Mouse (Mus musculus) thymus, postnatal 14 days (tissue): ENCODE measurements around the gene Ndufaf2.

ENCODE experiments used
- DNase-seq: peaks from one replicate; pipeline ENCODE4 v3.0.0; 2021

Gene Ndufaf2

GRCm38 (mm10) chr13:108025802-108026201, 132.6 kb downstream of the Ndufaf2 start:
- no peak for DNase-seq

DNA sequence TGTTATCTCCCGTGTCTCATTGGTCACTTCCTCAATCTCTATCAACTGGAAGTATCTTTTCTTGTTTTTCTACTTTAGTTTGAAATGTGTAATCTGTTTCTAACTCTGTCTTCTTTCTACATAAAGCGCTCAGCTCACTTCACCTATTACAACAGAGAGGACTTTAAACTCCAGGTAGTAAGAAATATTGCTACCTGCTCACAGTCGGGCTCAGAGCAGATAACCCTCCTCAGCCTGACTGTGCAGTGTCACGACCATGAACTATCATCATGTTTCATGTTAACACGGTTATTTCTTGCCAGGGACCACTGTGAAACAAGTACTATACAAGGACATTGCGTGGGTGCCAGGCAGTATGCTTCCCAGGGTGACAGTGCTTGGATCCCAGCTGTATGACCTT, 141.1 kb downstream of the Ndufaf2 start:
- no peak for DNase-seq

DNA sequence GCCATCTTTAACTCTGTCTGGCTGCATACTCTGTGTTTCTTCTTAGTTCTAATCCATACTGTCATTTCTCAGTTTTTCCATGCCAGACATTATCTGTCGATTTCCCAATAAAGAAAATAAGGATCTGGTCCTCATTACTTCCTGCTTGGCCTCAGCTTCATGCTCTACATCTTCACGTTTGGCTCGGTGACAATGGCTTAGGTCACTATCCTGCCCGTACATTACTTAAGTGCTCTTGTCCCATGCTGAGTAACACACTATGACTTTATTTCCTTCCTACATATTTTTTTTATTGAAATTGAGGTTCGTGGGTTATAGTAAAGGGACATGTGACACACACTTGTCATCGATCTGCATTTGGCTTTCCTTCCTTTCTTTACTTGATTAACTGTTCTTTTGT, 143.3 kb downstream of the Ndufaf2 start:
- no peak for DNase-seq

DNA sequence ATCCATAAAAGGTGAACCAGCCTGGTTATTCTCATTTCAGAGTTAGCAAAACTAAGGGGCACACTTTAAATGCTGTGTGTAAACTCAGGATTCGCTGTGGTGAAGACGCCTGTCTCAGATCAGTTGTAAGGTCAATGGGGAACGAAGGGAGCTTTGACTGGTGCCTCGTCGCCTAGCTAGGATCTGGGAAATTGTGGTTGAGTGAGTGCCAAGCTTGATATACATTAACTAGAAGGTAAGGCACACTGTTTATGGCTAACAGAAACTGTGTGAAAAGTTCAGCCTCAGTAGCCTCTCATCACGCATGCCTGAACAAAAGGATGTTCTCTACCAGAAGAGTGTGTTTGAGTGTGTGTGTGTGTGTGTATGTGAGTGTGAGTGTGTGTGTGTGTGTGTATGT, 144.6 kb downstream of the Ndufaf2 start:
- no peak for DNase-seq

DNA sequence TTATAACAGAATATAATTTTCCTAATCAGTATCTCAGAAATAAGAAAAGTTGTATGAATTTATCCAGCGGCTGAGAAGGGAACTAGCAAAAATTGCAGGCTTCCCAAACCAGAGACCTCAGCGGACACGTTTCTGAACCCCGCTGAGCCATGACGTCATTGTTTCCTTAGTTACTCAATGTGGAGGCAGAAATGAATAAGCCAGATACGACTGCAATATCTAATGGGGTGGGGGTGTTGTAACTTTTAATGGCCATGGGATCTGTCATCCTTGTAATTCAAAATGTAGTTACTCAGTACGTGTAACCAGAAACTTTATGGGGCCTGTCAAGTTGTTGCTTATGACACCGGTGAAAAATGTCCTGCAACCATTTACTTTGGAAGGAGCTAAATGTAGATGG, 145.3 kb downstream of the Ndufaf2 start:
- DNase-seq: no peak

DNA sequence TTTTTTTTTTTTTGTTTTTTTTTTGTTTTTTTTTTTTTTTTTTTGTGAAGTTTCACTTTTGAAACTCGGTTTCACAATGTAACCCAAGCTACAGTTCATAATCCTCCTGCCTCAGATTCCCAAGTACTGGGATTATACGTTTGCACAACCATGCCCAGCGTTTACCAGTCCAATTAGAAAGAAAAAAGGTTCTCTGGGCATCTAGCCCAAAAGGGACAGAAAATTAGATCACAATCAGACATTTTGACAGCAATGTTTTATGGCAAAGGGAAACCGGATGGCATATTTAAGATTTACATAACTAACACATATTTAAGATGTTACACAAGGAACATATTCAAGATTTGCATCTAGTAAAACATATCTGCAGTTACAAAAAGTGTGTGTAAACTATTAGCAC, 150.6 kb downstream of the Ndufaf2 start:
- DNase-seq: no peak

GRCm38 (mm10) chr13:107996301-107996700, 162.1 kb downstream of the Ndufaf2 start:
- DNase-seq: no peak

DNA sequence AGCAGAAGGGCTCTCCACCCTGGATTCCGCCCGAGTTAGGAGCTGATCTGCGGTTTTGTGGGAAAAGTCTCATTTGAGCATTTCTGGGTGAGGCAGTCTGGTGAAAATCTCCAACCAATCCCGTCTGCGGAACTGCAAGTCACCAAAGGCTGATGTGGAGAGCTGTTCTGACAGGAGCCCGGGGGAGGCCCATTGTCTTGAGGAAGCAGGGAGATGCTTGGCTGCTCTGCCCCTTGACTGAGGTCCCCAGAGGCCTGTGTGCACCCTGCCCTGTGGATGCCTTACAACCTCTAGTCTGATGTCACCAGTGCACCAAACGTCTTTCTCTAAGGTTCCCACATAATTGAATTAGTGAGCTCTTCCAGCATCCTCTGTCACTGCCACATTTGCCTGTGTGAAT, 163.2 kb downstream of the Ndufaf2 start:
- DNase-seq: no peak

DNA sequence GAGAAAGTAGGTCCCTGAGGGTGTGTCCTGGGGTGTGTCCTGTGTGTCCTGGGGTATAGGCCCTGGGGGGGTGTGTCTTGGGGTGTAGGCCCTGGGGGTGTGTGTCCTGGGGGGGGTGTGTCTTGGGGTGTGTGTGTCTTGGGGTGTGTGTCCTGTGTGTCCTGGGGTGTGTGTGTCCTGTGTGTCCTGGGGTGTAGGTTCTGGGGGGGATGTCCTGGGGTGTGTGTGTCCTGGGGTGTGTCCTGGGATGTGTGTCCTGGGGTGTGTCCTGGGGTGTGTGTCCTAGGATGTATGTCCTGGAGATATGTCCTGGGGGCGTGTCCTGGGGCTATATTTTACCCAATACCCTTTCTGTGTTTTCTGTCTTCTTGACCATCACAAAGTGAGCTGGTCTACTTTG, 165.8 kb downstream of the Ndufaf2 start:
- DNase-seq: no peak

DNA sequence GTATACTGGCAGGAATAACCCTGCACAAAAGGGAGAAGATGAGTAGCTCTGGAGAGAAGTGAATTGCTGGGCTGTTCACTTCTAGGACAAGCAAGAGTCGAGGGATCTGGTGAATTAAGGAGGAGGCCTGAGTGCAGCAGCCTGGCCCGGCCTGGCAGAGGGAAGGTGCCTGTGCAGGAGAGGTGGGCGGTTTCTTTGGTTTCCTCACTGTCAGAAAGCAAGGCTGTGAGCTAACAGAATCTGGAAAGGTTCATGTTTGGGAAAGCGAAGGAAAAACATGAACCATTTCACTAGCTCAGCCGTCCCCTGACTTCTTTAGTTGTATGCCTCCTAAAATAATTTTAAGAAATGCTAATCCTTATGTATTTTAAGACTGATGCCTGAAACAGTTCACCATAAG, 173.8 kb downstream of the Ndufaf2 start:
- no peak for DNase-seq

- DNase-seq: no peak
These were observed 174.2 kb downstream of the Ndufaf2 start for GRCm38 (mm10) chr13:107984186-107984585.

- DNase-seq: no peak
These were observed 175.1 kb downstream of the Ndufaf2 start for GRCm38 (mm10) chr13:107983231-107983847.

- no peak for DNase-seq
These were observed 179.0 kb downstream of the Ndufaf2 start for GRCm38 (mm10) chr13:107979461-107979860.

DNA sequence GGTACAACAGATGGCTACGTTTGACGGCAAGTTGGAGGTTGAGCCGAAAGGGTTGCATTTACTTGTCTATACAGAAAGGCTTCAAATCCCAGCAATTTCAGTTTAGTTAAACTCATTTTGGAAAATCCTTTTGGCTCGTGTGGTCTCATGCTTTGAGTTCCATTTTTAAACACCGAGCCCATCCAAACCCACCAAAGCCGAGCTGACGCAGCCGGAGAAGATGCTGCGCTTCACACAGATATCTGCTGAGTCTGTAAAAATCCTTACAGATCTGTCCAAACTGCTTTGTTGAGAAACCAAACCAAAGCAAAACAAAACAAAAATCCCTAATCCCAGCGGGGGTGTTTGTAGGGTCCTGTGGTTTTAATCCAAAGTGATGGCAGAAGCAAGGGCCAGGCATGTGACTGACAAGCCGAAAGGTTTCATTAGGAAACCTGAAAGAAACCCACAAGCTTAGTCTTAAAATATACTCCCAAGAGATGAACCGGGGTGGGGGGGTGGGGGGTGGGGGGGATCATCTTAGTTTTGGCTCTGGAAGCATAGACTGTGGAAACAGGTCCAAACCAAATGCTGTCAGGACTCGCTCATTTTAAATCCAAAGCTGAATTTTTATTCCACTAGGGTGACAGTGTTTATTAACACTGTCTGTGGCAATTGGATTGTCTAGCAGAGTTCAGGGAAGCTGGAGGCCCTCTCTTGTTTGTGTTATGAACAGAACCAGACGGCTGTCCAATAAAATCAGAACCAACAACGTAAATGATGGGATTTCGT, 181.4 kb downstream of the Ndufaf2 start:
- no peak for DNase-seq

GRCm38 (mm10) chr13:107972451-107972850, 186.0 kb downstream of the Ndufaf2 start:
- DNase-seq: no peak

GRCm38 (mm10) chr13:107971868-107972267, 186.6 kb downstream of the Ndufaf2 start:
- DNase-seq: no peak

DNA sequence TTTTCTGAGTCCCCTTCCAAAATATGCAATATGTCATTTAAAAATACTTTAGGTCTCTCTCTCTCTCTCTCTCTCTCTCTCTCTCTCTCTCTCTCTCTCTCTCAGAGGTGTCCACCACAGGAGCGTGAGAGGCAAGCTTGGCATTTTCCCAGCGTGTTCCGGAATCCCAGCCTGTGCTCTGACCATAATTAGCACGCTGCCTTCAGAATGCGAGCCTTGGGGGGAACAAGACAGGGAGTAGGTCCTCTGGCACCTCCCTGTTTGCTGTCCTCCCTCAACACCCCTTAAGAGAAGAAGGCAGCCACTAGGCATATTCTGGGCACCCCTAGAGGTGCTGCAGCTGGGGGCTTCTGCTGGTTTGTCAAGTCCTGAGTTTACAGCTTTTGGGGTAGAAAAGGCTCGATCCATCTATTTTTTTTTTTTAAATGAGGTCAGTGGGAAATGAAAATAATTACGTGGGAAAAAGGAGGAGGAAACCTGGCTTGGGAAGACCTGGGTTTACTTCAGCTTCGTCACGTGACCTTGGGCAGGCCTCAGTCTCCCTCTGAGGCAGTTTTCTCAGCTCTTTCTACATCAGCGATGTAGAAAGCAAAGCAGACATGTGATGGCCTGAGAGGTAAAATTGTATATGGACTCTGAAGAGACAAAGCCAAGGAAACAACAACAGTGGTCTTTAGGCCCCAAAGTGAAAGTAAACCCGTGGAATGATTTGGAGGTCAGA, 187.8 kb downstream of the Ndufaf2 start:
- no peak for DNase-seq

- DNase-seq: no peak
These were observed 188.4 kb downstream of the Ndufaf2 start for GRCm38 (mm10) chr13:107969961-107970391.

GRCm38 (mm10) chr13:107964616-107965015, 193.8 kb downstream of the Ndufaf2 start:
- DNase-seq: no peak

DNA sequence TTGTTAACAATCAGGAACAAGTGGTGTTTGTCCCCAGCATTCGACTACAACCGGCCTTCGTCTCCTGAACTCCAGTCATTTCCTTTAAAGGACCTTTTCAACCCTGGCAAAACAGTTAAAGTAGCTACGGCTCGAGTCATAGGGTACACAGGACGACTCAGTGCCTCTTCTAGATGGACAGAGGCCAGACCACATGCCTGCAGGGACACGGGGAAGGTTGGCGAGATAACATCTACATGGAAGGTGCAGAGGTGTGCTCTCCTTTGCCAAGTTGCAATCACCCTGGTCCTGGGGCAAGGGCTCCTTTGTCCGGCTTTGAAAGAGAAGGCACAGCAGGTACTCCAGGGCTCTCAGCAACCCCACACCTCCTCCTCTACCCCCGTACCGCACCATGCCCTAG, 195.0 kb downstream of the Ndufaf2 start:
- no peak for DNase-seq

- DNase-seq: no peak
These were observed 195.7 kb downstream of the Ndufaf2 start for GRCm38 (mm10) chr13:107962741-107963140.

GRCm38 (mm10) chr13:107961972-107962371, 196.5 kb downstream of the Ndufaf2 start:
- DNase-seq: no peak

DNA sequence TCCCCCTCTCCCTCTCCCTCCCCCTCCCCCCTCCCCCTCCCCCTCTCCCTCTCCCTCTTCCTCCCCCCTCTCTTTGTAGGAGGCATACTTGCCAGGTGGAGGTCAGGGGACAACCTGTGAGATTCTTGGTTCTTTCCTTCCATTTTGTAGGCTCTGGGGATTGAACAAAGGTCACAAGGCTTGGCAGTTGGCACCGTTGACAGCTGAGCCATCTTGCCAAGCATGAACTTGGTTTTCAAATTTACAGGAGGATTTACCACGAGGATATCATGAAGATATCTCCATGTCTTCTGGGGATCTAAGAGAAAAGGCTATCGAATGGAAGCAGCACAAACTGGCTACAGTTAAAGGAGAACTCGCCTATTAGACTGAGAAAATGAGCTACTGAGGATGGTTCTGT, 196.9 kb downstream of the Ndufaf2 start:
- no peak for DNase-seq

- DNase-seq: no peak
These were observed 197.9 kb downstream of the Ndufaf2 start for GRCm38 (mm10) chr13:107960549-107960948.
